Mouse (Mus musculus) common myeloid progenitor, adult 5-6 weeks (primary cell): ENCODE measurements around the gene Hist1h2bk. TPM values are rescaled to one million over a fixed set of nuclear protein-coding genes. Genes with fewer than 3 reads are reported as not detected.

ENCODE experiments used
- ATAC-seq: replicated peaks from 2 replicates; pipeline ENCODE4 v1.8.0; 2016; ENCODE audit warnings: low read depth, mild to moderate bottlenecking, moderate TSS enrichment, inconsistent platforms; ENCODE audit not compliant: poor library complexity, severe bottlenecking
- total RNA-seq: library from RNA; stranded (forward); fragments of 200-1000, 187-1606 nt; gene quantifications from 2 replicates; pipeline ENCODE4 v1.2.3, GENCODE M21; 2017

Hist1h2bk gene
- total RNA-seq, 1 experiment from 2014 or later: 1,731 TPM

- ATAC-seq: no peak
Measured at GRCm38 (mm10) chr13:22037415-22037814, 1.7 kb downstream of the Hist1h2bk start.

GRCm38 (mm10) chr13:22039364-22039763 lies 3.7 kb downstream of the Hist1h2bk start:
- no peak for ATAC-seq

DNA sequence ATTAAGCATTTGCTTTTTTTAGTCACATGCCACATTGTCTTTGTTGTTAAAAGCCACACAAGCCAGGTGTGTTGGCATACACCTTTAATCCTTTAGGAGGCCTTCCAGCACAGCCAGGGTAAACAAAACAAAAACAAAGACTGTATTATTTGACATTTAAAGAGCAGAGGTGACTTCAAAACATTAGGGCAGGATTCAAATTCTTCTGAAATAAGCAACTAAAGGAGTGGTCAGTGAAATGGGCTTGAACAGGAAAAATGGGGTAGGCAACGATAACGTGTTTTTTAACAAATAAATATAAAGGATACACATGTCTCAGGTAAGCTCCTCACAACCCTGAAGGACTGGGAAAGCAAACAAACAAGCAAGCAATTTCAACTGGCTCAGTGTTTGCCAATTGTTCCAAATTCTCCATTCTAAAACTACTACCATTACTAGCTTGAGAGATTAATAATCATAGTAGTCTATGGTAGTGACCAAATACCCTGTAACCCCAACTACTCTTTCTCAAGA lies 4.3 kb downstream of the Hist1h2bk start:
- ATAC-seq: no peak

DNA sequence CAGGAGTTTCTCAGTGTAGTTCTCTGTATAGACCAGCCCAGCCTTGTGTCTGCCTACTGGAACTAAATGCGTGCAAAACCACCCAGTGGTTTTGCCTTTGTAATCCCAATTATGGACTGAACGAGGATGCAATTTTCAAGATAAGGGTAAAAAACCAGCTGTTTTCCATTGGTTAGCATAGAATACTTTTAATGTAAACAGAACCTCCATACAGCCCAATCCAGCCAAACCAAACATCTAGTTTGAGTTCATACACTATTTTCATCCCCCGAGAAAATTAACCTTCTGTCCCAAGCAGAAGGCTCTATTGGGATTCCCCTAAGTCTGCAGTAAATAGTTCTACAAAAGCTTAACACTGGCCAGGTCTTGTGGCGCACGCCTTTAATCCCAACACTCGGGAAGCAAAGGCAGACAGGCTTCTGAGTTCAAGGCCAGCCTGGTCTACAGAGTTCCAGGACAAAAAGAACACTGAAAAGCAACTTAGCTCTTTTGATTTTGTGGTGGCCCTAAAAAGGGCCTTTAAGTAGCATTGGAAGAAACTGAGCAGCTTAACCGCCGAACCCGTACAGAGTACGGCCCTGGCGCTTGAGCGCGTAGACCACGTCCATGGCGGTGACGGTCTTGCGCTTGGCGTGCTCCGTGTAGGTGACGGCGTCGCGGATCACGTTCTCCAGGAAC lies 4.9 kb downstream of the Hist1h2bk start:
- ATAC-seq: peak; percentile 11

- ATAC-seq: peak; percentile 51
Measured at GRCm38 (mm10) chr13:22041142-22041536, 5.5 kb downstream of the Hist1h2bk start, which contains the start of gene Hist1h4i. Gene Hist1h4i (minus strand): TSS chr13:22041362.

GRCm38 (mm10) chr13:22041651-22042567 lies 6.2 kb downstream of the Hist1h2bk start:
- ATAC-seq: no peak

DNA sequence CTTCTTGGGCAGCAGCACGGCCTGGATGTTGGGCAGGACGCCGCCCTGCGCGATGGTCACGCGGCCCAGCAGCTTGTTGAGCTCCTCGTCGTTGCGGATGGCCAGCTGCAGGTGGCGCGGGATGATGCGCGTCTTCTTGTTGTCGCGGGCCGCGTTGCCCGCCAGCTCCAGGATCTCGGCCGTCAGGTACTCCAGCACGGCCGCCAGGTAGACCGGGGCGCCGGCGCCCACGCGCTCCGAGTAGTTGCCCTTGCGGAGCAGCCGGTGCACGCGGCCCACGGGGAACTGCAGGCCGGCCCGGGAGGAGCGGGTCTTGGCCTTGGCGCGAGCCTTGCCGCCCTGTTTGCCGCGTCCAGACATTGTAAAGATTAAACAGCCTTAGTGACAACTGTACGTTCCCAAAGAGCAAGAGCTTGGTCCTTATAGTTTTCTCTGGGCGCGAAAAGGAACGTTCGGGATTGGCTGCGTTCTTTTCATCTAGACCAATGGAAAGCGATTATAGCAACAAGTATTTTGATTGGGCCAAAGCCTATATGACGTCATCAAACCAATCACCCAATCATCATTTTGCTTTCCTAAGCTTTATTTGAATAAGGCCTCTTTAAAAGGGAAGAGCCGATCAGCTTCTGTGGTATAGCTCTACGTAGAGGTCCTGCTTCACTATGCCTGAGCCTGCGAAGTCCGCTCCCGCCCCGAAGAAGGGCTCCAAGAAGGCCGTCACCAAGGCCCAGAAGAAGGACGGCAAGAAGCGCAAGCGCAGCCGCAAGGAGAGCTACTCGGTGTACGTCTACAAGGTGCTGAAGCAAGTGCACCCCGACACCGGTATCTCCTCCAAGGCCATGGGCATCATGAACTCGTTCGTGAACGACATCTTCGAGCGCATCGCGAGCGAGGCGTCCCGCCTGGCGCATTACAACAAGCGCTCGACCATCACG lies 7.2 kb downstream of the Hist1h2bk start, which contains the start of the genes Hist1h2ag and Hist1h2bj:
Gene Hist1h2ag, minus strand, starts transcription at position 377 of the 935 bp plus-strand sequence.
Gene Hist1h2bj, plus strand, starts transcription at position 647 of the 935 bp plus-strand sequence.
- peak; percentile 73 for ATAC-seq

DNA sequence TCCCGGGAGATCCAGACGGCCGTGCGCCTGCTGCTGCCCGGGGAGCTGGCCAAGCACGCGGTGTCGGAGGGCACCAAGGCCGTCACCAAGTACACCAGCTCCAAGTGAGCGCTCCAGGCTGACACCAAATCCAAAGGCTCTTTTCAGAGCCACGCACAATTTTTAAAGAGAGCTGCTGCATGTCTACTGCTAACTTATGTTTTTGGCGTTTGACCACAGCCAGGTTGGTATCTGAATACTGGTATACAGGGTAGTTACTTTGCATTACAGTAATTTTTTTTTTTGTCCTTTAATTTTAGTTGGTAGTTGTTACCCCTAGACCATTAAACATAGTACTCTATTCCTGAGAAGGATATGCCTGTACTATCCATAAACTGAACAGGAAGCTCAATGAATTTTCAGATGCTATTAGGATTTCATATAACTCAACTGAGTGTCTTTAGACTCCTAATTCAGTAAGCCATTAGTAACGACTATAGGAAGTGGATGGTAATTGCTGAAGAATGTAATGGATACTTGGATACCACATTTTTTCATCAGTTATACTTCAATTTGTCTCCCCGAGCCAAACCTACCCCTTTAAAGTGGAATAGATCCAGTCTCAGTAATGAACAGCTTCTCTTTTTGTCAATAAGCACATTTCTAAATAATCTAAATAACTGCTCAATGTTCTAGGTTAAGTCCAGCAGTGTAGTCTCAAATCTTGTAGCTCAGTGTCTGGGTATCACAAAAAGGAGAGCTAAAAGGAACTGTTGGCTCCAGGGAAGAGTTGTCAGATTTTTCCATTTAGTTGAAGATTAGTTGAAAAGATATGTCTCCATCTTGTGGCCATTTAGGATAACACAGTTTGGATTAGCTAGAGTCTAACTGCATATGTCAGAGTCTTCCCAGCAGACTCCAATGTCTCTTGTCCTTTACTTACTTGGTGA lies 8.1 kb downstream of the Hist1h2bk start:
- peak; percentile 13; the same call in 1 of the 2 replicates for ATAC-seq

DNA sequence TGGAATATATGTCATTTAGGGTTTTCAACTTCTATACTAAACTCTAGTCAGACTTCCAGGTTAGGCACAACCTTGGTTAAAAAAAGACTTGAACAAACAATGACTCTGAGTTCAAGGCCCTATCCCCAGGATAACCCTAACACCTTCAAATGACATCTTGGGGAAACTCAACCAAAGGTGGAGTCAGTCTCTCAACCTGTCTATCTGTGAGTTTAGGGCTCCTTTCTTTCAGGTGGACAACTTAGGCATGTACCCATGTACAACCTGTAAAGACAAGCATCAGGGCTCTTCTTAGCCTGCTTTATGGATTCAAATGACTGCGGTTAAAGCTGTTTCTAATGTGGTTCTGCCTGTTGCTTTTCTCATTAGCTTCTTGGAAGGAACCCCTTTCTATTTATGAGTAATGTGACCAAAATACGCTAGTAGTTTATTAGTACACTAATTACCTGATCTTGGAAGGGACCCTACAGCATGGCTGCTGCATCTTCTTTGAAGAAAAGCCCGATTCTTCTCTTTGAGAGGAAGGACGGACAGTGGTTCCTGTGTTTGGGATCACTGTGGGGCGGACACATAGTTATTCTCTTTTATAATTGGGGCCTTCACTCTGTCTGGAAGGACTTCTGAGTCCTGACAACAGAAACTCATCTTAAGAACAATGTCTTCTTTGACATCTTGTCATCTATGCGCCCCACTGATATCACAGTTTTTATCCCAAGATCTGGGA lies 8.9 kb downstream of the Hist1h2bk start:
- no peak for ATAC-seq

GRCm38 (mm10) chr13:22045311-22045710 lies 9.6 kb downstream of the Hist1h2bk start:
- ATAC-seq: no peak

DNA sequence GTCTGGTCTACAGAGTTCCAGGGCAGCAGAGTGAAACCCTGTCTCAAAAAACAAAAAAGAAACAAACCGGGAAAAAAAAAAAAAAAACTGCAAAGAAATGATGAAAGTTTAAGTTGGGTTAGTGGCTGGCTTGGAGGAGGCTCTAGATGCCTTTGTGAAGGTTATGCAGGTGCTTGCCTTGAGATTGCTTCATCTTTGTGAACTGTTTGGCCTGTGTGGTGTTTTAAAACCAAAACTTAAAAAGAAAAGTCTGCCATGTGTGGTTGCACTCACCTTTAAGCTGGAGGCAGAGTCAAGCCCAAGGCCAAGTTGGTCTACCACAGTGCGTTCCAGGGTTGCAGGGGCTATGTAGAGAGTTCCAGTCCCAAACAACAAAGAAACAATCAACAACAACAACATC lies 13.4 kb downstream of the Hist1h2bk start:
- ATAC-seq: no peak

DNA sequence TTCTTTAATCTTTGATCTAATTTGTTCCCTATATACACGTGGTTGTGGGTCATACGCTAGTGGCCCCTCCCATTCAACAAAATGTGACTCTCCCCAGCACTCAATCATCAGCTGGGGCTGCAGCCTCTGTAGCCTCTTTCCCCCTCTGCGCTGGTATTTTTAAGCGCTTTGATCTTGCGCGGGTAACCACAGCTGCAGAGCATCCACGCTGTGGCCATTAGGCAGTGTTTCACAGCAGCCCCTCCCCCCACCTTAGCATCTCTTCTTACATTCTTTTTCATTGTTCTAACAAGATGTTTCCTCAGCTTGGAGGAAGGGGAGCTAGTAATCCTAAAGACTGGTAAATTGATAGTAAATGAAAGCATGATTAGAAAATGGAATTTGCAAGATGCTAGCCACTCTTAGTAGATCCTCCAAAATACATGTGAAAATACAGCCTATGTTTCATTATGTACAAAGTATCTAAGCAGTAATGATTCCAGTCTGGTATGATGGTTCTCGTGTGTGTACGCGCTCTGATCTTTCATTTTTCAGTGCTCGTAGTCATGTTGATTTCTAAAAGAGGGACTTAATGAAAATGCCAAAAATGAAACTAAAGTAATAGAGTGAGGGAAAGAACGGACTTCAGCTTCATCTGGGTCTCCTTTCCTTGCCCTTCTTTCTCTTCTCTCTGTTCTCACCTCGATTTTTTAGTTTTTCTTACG lies 14.2 kb downstream of the Hist1h2bk start:
- ATAC-seq: peak; percentile 36

GRCm38 (mm10) chr13:22050591-22051522 lies 15.2 kb downstream of the Hist1h2bk start:
- peak; percentile 95 for ATAC-seq

DNA sequence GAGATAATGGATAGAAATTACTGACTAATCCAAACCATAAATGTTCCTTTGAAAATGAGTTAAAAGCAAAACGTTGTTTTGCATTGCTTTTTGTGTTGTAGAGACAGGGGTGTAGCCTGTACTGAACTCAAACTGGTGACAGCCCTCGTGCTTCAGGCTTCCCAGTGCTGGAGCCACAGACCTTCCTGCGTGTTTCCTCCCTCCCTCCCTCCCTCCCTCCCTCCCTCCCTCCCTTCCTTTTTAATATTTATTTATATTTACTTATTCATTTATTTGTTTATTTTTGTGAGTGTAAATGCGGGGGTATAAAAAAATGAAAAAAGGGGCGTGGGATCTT lies 15.8 kb downstream of the Hist1h2bk start:
- ATAC-seq: no peak

DNA sequence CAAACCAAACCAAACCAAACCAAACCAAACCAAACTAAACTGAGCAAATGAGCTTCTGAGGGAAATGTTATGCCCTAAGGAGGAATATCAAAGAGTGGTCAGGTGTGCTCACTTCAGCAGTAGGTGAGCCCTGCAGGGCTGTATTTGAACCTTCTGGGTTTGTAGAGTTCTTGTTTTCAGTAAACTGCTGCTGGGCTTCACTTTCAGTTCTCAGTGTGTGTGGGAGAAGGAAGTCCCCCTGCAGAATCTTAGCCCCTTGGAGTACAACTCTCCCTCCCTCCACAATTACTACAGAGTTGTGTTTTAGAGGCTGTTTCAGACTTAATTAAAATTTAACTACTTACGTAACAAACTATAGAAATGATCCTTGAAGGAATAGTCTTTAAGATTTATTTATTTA lies 18.1 kb downstream of the Hist1h2bk start:
- no peak for ATAC-seq

DNA sequence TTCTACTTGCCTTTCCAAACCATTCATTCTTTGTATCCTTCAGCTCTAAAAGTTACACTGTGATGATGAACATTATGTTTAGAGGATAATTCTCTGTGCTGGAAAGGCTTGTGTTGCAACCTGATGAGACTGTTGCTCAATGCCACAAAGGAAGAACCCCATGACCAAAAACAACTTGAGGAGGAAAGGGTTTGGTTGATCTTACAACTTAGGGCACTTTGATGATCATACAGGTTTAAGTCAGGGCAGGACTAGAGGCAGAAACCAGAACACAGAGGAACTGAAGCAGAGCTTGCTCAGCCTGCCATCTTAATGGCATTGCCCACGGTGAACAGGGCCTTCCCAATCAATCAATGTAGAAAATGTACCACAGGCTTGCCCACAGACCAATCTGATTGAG lies 25.8 kb downstream of the Hist1h2bk start:
- peak; percentile 52; the same call in 1 of the 2 replicates for ATAC-seq
